Mouse (Mus musculus) MEL (cell line): Measurements from ENCODE around the gene Palld.

Source experiments
- CHD2 ChIP-seq: IDR thresholded peaks from 2 replicates; pipeline ENCODE4 v1.6.1; 2011; ENCODE audit warnings: low read length, improper control_type of control experiment
- CTCF ChIP-seq, 3 experiments: IDR thresholded peaks in 2 of 3; conservative IDR thresholded peaks in 1 of 3; 2 replicates each; pipeline ENCODE4 v1.5.1; 2011 to 2012; ENCODE audit warnings: low read length in 3 of 3, low read depth in 2 of 3, mild to moderate bottlenecking in 2 of 3, improper control_type of control experiment in 1 of 3, inconsistent platforms in 1 of 3, mixed read lengths in 1 of 3, moderate library complexity in 1 of 3; ENCODE audit not compliant: control insufficient read depth in 1 of 3, insufficient read depth in 1 of 3, poor library complexity in 1 of 3, severe bottlenecking in 1 of 3
- E2F4 ChIP-seq: IDR thresholded peaks from 2 replicates; pipeline ENCODE4 v1.6.1; 2011; ENCODE audit warnings: low read depth, low read length, improper control_type of control experiment, borderline replicate concordance
- EP300 ChIP-seq, 2 experiments: IDR thresholded peaks; 2 replicates each; pipeline ENCODE4 v1.6.1; 2011; ENCODE audit warnings: improper control_type of control experiment in 2 of 2, low read length in 2 of 2, low read depth in 1 of 2, mild to moderate bottlenecking in 1 of 2
- GABPA ChIP-seq: IDR thresholded peaks from 2 replicates; pipeline ENCODE4 v1.6.1; 2012; ENCODE audit warnings: low read depth, mild to moderate bottlenecking, inconsistent platforms, low read length, improper control_type of control experiment, moderate library complexity
- HCFC1 ChIP-seq: IDR thresholded peaks from 2 replicates; pipeline ENCODE4 v1.6.1; 2012; ENCODE audit warnings: low read depth, mild to moderate bottlenecking, inconsistent platforms, low read length, improper control_type of control experiment, moderate library complexity
- MAFK ChIP-seq: IDR thresholded peaks from 2 replicates; pipeline ENCODE4 v1.6.1; 2011; ENCODE audit warnings: low read depth, mild to moderate bottlenecking, low read length, improper control_type of control experiment, borderline replicate concordance
- NELFE ChIP-seq: IDR thresholded peaks from 2 replicates; pipeline ENCODE4 v1.6.1; 2011; ENCODE audit warnings: low read depth, low read length, improper control_type of control experiment
- POLR2A ChIP-seq, 2 experiments: IDR thresholded peaks; 2 replicates each; pipeline ENCODE4 v1.6.1; 2011 to 2012; ENCODE audit warnings: low read length in 2 of 2, mild to moderate bottlenecking in 2 of 2, control low read depth in 1 of 2, improper control_type of control experiment in 1 of 2, low read depth in 1 of 2, moderate library complexity in 1 of 2; ENCODE audit not compliant: control insufficient read depth in 1 of 2, insufficient read depth in 1 of 2, poor library complexity in 1 of 2
- USF1 ChIP-seq: IDR thresholded peaks from 2 replicates; pipeline ENCODE4 v1.6.1; 2014; ENCODE audit warnings: low read depth, mild to moderate bottlenecking, inconsistent platforms, low read length, improper control_type of control experiment, moderate library complexity
- ZC3H11A ChIP-seq: IDR thresholded peaks from 2 replicates; pipeline ENCODE4 v1.6.1; 2012; ENCODE audit warnings: low read depth, mild to moderate bottlenecking, inconsistent platforms, low read length, improper control_type of control experiment
- ZMIZ1 ChIP-seq: IDR thresholded peaks from 2 replicates; pipeline ENCODE4 v1.6.1; 2012; ENCODE audit warnings: low read depth, mild to moderate bottlenecking, inconsistent platforms, low read length, improper control_type of control experiment, moderate library complexity
- ZNF384 ChIP-seq: IDR thresholded peaks from 2 replicates; pipeline ENCODE4 v1.6.1; 2012; ENCODE audit warnings: low read depth, mild to moderate bottlenecking, inconsistent platforms, low read length, improper control_type of control experiment

DNA sequence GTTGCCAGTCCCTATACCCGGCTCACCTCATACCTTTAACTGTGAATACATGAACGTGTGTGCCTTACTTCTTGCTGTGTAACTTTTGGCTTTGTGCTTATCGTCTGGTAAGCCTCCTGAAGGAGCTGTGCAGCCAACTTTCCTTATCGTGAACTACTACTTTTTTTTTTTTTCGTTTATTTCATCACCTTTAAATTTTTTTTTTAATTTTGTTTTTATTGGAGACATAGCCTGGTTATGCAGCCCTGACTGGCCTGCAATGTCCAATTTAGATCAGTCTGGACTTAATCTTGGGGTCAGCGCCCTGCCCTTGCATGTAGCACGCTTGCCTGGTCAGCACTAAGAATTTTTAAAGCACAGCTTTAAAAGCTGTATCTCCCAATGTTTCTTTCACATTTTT is 291.4 kb downstream of the Palld start:
- TF ChIP-seq POLR2A (IDR thresholded peaks at IDR 0.05; ENCODE audit: control insufficient read depth in 1 of 2, insufficient read depth in 1 of 2, low read depth in 1 of 2, low read length in 2 of 2, poor library complexity in 1 of 2) (no peak), CTCF (IDR thresholded peaks at IDR 0.05 in 2 of 3, conservative IDR thresholded peaks at IDR 0.05 in 1 of 3; ENCODE audit: control insufficient read depth in 1 of 3, insufficient read depth in 1 of 3, low read depth in 2 of 3, low read length in 3 of 3, poor library complexity in 1 of 3, severe bottlenecking in 1 of 3) (no peak), MAFK (no peak), EP300 (IDR thresholded peaks at IDR 0.05; ENCODE audit: low read depth in 1 of 2, low read length in 2 of 2) (no peak), E2F4 (no peak), ZC3H11A (no peak), USF1 (no peak), CHD2 (no peak), NELFE (no peak), ZMIZ1 (no peak), GABPA (no peak), HCFC1 (no peak), ZNF384 (peak; percentile 89)
